In genomic region chr8:72134756-72135445, GRCm38 (mm10) we compare ENCODE assay signal across 8 mouse cellular contexts. TPM values are rescaled to one million over a fixed set of nuclear protein-coding genes. Genes with fewer than 3 reads are reported as not detected.
DNase-seq lines count a peak whose midpoint lies in the region; ATAC-seq lines count a peak whose summit lies in the region.

TSS of gene Tpm4 (plus strand) at chr8:72134975.

- peak; percentile 82 for DNase-seq in 3134 (ENCODE audit: extremely low read depth, insufficient read length, low spot score)
- peak; percentile 85 for DNase-seq in adrenal gland, postnatal 10 days
- peak; percentile 82 for DNase-seq in embryonic facial prominence, embryonic 14.5 days (ENCODE audit: low spot score)
- peak; percentile 89 for DNase-seq in heart, embryonic 10.5 days (ENCODE audit: low spot score)
- DNase-seq in kidney, adult 9 months: peak; percentile 62
- peak; percentile 71 for DNase-seq in liver
- peak; percentile 43 to 58 for DNase-seq in spleen, postnatal 14 days (ENCODE audit: low spot score in 2 of 2)

- no peaks in the 10 kb centered on the region for H3K9me3 ChIP-seq in embryonic facial prominence, embryonic 14.5 days (ENCODE audit: control insufficient read depth, low read length)
- H3K9me3 ChIP-seq in heart, embryonic 10.5 days: no peaks in the 10 kb centered on the region
- H3K9me3 ChIP-seq in midbrain, embryonic 16.5 days (replicated peaks; ENCODE audit: control insufficient read depth, low read length, poor library complexity, severe bottlenecking): no peaks in the 10 kb centered on the region

- H3K4me2 ChIP-seq in embryonic facial prominence, embryonic 14.5 days (ENCODE audit: low read depth, low read length): peak within 1 kb of the TSS; percentile 73
- H3K4me2 ChIP-seq in midbrain, embryonic 16.5 days (ENCODE audit: low read length): peak within 1 kb of the TSS; percentile 76

- peaks cover 18% of the 10 kb centered on the region for H3K36me3 ChIP-seq in embryonic facial prominence, embryonic 14.5 days (ENCODE audit: control insufficient read depth, insufficient read depth, low read length)
- H3K36me3 ChIP-seq in heart, embryonic 10.5 days: peaks cover 24% of the 10 kb centered on the region
- H3K36me3 ChIP-seq in midbrain, embryonic 16.5 days (ENCODE audit: control insufficient read depth, insufficient read depth, low read length): 0 out of 2 replicates have a peak, but pooled peaks cover 2% of the 10 kb centered on the region

- peak within 1 kb of the TSS; percentile 99 for H3K9ac ChIP-seq in embryonic facial prominence, embryonic 14.5 days (ENCODE audit: low read depth, low read length)
- H3K9ac ChIP-seq in midbrain, embryonic 16.5 days (ENCODE audit: low read depth, low read length): peak within 1 kb of the TSS; percentile 91

- ATAC-seq in embryonic facial prominence, embryonic 14.5 days (ENCODE audit: low read depth): peak; percentile 81
- ATAC-seq in midbrain, embryonic 16.5 days: peak; percentile 81

- WGBS in embryonic facial prominence, embryonic 14.5 days: 3% methylated on average over 16 of the region's 49 CpGs
- WGBS in heart, embryonic 10.5 days: under 1% methylated on average over 47 of the region's 49 CpGs
- under 1% methylated on average over 42 of the region's 49 CpGs for WGBS in midbrain, embryonic 16.5 days

- no peaks in the 10 kb centered on the region for H3K27me3 ChIP-seq in embryonic facial prominence, embryonic 14.5 days (replicated peaks; ENCODE audit: control insufficient read depth, insufficient read depth, low read length)
- H3K27me3 ChIP-seq in heart, embryonic 10.5 days (ENCODE audit: insufficient read depth, poor library complexity, severe bottlenecking): no peaks in the 10 kb centered on the region
- H3K27me3 ChIP-seq in midbrain, embryonic 16.5 days (ENCODE audit: control insufficient read depth, insufficient read depth, low read depth, low read length): no peaks in the 10 kb centered on the region

- H3K4me3 ChIP-seq in embryonic facial prominence, embryonic 14.5 days (ENCODE audit: low read depth, low read length): peak within 1 kb of the TSS; percentile 92
- H3K4me3 ChIP-seq in heart, embryonic 10.5 days: peak within 1 kb of the TSS; percentile 83
- peak within 1 kb of the TSS; percentile 82 for H3K4me3 ChIP-seq in midbrain, embryonic 16.5 days (ENCODE audit: low read depth, low read length)

- H3K4me1 ChIP-seq in embryonic facial prominence, embryonic 14.5 days (ENCODE audit: control insufficient read depth, insufficient read depth, low read length): peaks cover 10% of the 10 kb centered on the region
- H3K4me1 ChIP-seq in heart, embryonic 10.5 days: peaks cover 35% of the 10 kb centered on the region
- H3K4me1 ChIP-seq in midbrain, embryonic 16.5 days (ENCODE audit: control insufficient read depth, insufficient read depth, low read length): peaks cover 15% of the 10 kb centered on the region

- peak within 1 kb of the TSS; percentile 99 for H3K27ac ChIP-seq in embryonic facial prominence, embryonic 14.5 days (replicated peaks; ENCODE audit: low read depth, low read length)
- H3K27ac ChIP-seq in heart, embryonic 10.5 days: peak within 1 kb of the TSS; percentile 99
- H3K27ac ChIP-seq in midbrain, embryonic 16.5 days (ENCODE audit: low read length): peak within 1 kb of the TSS; percentile 79

RNA-seq across cellular contexts. Expression of gene Tpm4, which starts in this region (rescaled TPM):
- 100 to 1,000 TPM; 201 to 246 TPM for total RNA-seq in adrenal gland, postnatal 10 days (2021)
- polyA plus RNA-seq in embryonic facial prominence, embryonic 14.5 days (2014; fragmentation: Nextera tagmentation; extraction: Ambion mirVana): 572 and 613 TPM in 2 replicates
- 447 and 556 TPM in 2 replicates for polyA plus RNA-seq in heart, embryonic 10.5 days (2016; fragmentation: Nextera tagmentation; extraction: Ambion mirVana)
- 151 and 168 TPM in 2 replicates for polyA plus RNA-seq in midbrain, embryonic 16.5 days (2015; fragmentation: Nextera tagmentation; extraction: Ambion mirVana)

Comparison
In these comparisons a context has a peak if more than half of its experiments do, and no peak if none do; other contexts are left out.
1. Peak in every context shown above with its lines: DNase-seq, ATAC-seq, H3K4me3 ChIP-seq and H3K27ac ChIP-seq.